Mouse (Mus musculus) heart, adult 2 months (tissue): ENCODE data around the gene Rabep1.

Source experiments
- CTCF ChIP-seq: fragments of 200-600 bp; IDR thresholded peaks from 2 replicates; pipeline ENCODE4 v1.8.1; 2022; ENCODE audit warnings: antibody characterized with exemption, mild to moderate bottlenecking, moderate library complexity
- POLR2A ChIP-seq: fragments of 200-500 bp; IDR thresholded peaks from 2 replicates; pipeline ENCODE4 v1.6.1; 2011; ENCODE audit warnings: mild to moderate bottlenecking, low read depth, low read length, control low read depth; ENCODE audit not compliant: insufficient read depth

DNA sequence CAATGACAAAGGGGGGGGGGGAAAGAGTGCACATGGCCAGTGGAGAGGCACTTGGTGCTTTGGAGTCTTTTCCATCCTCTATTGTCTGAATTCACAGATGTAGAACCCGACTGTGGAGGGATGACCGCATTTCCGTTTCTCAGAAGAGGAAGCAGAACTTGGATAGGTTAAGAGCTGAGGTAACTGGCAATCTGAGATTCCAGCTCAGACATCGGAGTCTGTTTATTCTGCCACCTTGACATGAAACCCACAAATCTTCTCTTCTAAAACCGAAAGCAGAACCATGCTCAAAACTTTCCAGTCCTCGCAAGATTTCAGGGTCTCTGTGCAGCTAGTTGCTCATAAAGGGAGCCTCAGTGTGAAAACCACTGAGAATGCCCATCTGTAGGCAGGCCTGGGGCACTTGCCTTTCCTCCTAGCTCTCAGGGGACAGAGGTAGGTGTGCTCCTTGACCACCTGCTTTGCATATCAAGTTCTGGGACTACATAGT, 40.8 kb upstream of the Rabep1 start:
- TF ChIP-seq CTCF: no peak
- no peak for TF ChIP-seq POLR2A
